16 mouse cellular contexts compared by ENCODE assay signal in the genomic region with DNA sequence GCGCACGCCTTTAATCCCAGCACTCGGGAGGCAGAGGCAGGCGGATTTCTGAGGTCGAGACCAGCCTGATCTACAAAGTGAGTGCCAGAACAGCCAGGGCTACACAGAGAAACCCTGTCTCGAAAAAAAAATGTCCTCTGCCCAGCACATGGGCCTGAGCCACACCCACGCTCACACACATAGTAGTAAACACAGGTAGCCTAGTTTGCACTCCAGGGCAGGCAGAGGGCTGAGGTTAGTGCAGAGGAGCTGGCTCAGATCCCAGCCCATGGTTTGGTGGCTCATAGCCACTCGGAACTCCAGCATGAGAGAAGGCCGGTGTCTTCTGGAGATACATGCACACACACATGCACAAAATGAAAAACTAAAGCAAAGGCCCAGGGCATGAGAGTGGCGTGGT. TPM values are rescaled to one million over a fixed set of nuclear protein-coding genes. Genes with fewer than 3 reads are reported as not detected.
"Had no signal": no experiment of that assay in that cellular context is flagged by ENCODE, and none has a peak within 500 bp of the region (broad histone marks: within the 10 kb centered on the region; RNA-seq: fewer than 3 reads in every experiment).

No protein-coding gene starts in this region.

- H3K4me3 ChIP-seq: neural tube, embryonic 15.5 days; stomach, embryonic 15.5 days had no signal

- H3K9ac ChIP-seq: neural tube, embryonic 15.5 days; stomach, embryonic 15.5 days had no signal

- H3K27me3 ChIP-seq: neural tube, embryonic 15.5 days; stomach, embryonic 15.5 days had no signal

- H3K4me1 ChIP-seq: stomach, embryonic 15.5 days had no signal

- H3K4me2 ChIP-seq: neural tube, embryonic 15.5 days; stomach, embryonic 15.5 days had no signal

- DNase-seq: retina, postnatal 1 day; right cerebral cortex, adult 18-20 months; right cerebral cortex, postnatal 14 days; right cerebral cortex, postnatal 25 days; right cerebral cortex, postnatal 4 days; spleen, adult 18-20 months; thymus, adult 18-20 months; thymus, adult 2 months; thymus, postnatal 14 days; thymus, postnatal 25 days; thymus, postnatal 36 days; thymus, postnatal 4 days had no signal

- H3K9me3 ChIP-seq: neural tube, embryonic 15.5 days; stomach, embryonic 15.5 days had no signal

- H3K27ac ChIP-seq: neural tube, embryonic 15.5 days; stomach, embryonic 15.5 days; stomach, postnatal 0 days had no signal

RNA-seq across cellular contexts. Expression of gene Adat3, which starts 44.3 kb away (rescaled TPM):
- total RNA-seq: neutrophil, adult 5-6 weeks had no signal
